Mouse (Mus musculus) midbrain, embryonic 14.5 days (tissue): Measurements from ENCODE around the gene Lefty2. TPM values are rescaled to one million over a fixed set of nuclear protein-coding genes. Genes with fewer than 3 reads are reported as not detected.

Experiments used
- ATAC-seq: fragments of 200-750 bp; cut with Nextera tagmentation; 2 replicates; pipeline ENCODE4 v1.8.0; 2017; ENCODE audit warnings: moderate number of reproducible peaks, moderate library complexity; ENCODE audit not compliant: low FRiP score, low TSS enrichment
- DNase-seq: peaks from one replicate; pipeline ENCODE4 v3.0.0-alpha.2; 2015
- H3K27ac ChIP-seq: fragments of 300-500 bp; sonication (generic); replicated peaks from 2 replicates; pipeline ENCODE4 v1.5.1; 2014; ENCODE audit warnings: mild to moderate bottlenecking, low read depth, low read length, moderate library complexity
- H3K27me3 ChIP-seq: fragments of 300-500 bp; sonication (generic); 2 replicates; pipeline ENCODE4 v1.6.1; 2014; ENCODE audit warnings: low read length, control low read depth, mixed read lengths; ENCODE audit not compliant: control insufficient read depth, insufficient read depth
- H3K36me3 ChIP-seq: fragments of 300-500 bp; sonication (generic); 2 replicates; pipeline ENCODE4 v1.6.1; 2014; ENCODE audit warnings: low read length, control low read depth; ENCODE audit not compliant: control insufficient read depth, insufficient read depth
- H3K4me1 ChIP-seq: fragments of 300-500 bp; sonication (generic); 2 replicates; pipeline ENCODE4 v1.6.1; 2014; ENCODE audit warnings: mild to moderate bottlenecking, antibody characterized with exemption, low read length, control low read depth; ENCODE audit not compliant: control insufficient read depth, insufficient read depth
- H3K4me2 ChIP-seq: fragments of 300-500 bp; sonication (generic); 2 replicates; pipeline ENCODE4 v1.6.1; 2014; ENCODE audit warnings: mild to moderate bottlenecking, low read length, moderate library complexity
- H3K4me3 ChIP-seq: fragments of 300-500 bp; sonication (generic); replicated peaks from 2 replicates; pipeline ENCODE4 v1.5.1; 2014; ENCODE audit warnings: low read depth, low read length
- H3K9ac ChIP-seq: fragments of 300-500 bp; sonication (generic); replicated peaks from 2 replicates; pipeline ENCODE4 v1.6.1; 2014; ENCODE audit warnings: mild to moderate bottlenecking, low read length, moderate library complexity
- H3K9me3 ChIP-seq: fragments of 300-500 bp; sonication (generic); 2 replicates; pipeline ENCODE4 v1.6.1; 2016; ENCODE audit warnings: low read length, control low read depth, mixed read lengths; ENCODE audit not compliant: control insufficient read depth
- WGBS: fragments of 180-500 bp; shearing (Covaris S2); extraction: QIAGEN DNeasy Blood & Tissue Kit; methylation state at CpG from one replicate; pipeline ENCODE4 v1.1.7; 2014; 5-methylcytosine and 5-hydroxymethylcytosine counted together
- polyA plus RNA-seq: library from polyadenylated mRNA; unstranded; fragments of >200 nt; fragmentation: Nextera tagmentation; extraction: Ambion mirVana; gene quantifications from 2 replicates; pipeline ENCODE4 v1.2.1, GENCODE M21; 2014

Gene Lefty2
- polyA plus RNA-seq, 1 experiment from 2014 or later = 2.0 TPM

DNA sequence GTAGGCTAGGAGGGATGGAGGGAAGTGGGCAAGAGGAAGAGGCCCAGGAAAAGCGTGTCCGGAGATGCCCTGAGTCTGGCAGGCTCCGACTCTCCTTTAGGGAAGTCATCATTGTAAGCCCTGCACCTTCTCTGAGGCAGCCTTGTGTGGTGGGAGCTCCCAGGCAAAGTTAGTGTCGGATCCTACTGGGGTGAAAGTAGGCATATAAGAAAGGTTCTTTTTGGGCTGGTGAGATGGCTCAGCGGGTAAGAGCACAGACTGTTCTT is 11.8 kb downstream of the Lefty2 start:
- Histone ChIP-seq H3K4me3 (peak overlapping the region; percentile 85), H3K4me2 (peak overlapping the region; percentile 94)
- WGBS = 4% methylated on average over 5 of the region's 5 CpGs

GRCm38 (mm10) chr1:180905307-180905706 is 12.4 kb downstream of the Lefty2 start:
- 65% methylated on average over 6 of the region's 6 CpGs for WGBS
- H3K9ac ChIP-seq = peak overlapping the region; percentile 94
- H3K4me3 ChIP-seq = peak overlapping the region; percentile 85
- peak overlapping the region; percentile 94 for H3K4me2 ChIP-seq
- peaks cover 27% of the 10 kb centered on the region for H3K36me3 ChIP-seq
- H3K9me3 ChIP-seq = no peaks in the 10 kb centered on the region
- no peaks in the 10 kb centered on the region for H3K27me3 ChIP-seq
- peaks cover 6% of the 10 kb centered on the region for H3K4me1 ChIP-seq
- no peak overlapping the region for H3K27ac ChIP-seq
- no peak for DNase-seq
- ATAC-seq = no peak

More for the DNA sequence above, 11.8 kb downstream of the Lefty2 start:
- DNase-seq = no peak
- no peak for ATAC-seq
- H3K27me3 ChIP-seq = no peaks in the 10 kb centered on the region
- peaks cover 27% of the 10 kb centered on the region for H3K36me3 ChIP-seq
- peak overlapping the region; percentile 94 for H3K9ac ChIP-seq
- peak overlapping the region; percentile 87; the same call in 1 of the 2 replicates for H3K27ac ChIP-seq
- H3K9me3 ChIP-seq = no peaks in the 10 kb centered on the region
- H3K4me1 ChIP-seq = peaks cover 6% of the 10 kb centered on the region

GRCm38 (mm10) chr1:180905876-180906275 is 13.0 kb downstream of the Lefty2 start:
- Histone ChIP-seq H3K27ac (no peak overlapping the region), H3K4me3 (no peak overlapping the region), H3K9ac (peak overlapping the region; percentile 94; the same call in 1 of the 2 replicates), H3K9me3 (no peaks in the 10 kb centered on the region), H3K27me3 (no peaks in the 10 kb centered on the region), H3K4me1 (peaks cover 6% of the 10 kb centered on the region), H3K36me3 (peaks cover 27% of the 10 kb centered on the region), H3K4me2 (peak overlapping the region; percentile 94; the same call in 1 of the 2 replicates)
- ATAC-seq (no peak), DNase-seq (no peak)
- WGBS = 96% methylated on average over 17 of the region's 17 CpGs

- Histone ChIP-seq H3K27ac (no peak overlapping the region), H3K36me3 (peaks cover 27% of the 10 kb centered on the region), H3K9me3 (no peaks in the 10 kb centered on the region), H3K4me3 (no peak overlapping the region), H3K9ac (no peak overlapping the region), H3K4me2 (no peak overlapping the region), H3K27me3 (no peaks in the 10 kb centered on the region), H3K4me1 (peaks cover 6% of the 10 kb centered on the region)
- ATAC-seq = no peak
- DNase-seq = no peak
- 93% methylated on average over 24 of the region's 24 CpGs for WGBS
Measured at GRCm38 (mm10) chr1:180906461-180907147, 13.7 kb downstream of the Lefty2 start.

- Histone ChIP-seq H3K4me1 (no peaks in the 10 kb centered on the region), H3K9ac (no peak overlapping the region), H3K27me3 (no peaks in the 10 kb centered on the region), H3K27ac (no peak overlapping the region), H3K36me3 (peaks cover 23% of the 10 kb centered on the region), H3K4me3 (no peak overlapping the region), H3K9me3 (no peaks in the 10 kb centered on the region), H3K4me2 (no peak overlapping the region)
- 51% methylated on average over 8 of the region's 8 CpGs for WGBS
- DNase-seq (peak; percentile 48), ATAC-seq (no peak)
Measured at GRCm38 (mm10) chr1:180911138-180911537, 18.2 kb downstream of the Lefty2 start.

- WGBS = 70% methylated on average over 20 of the region's 20 CpGs
- ATAC-seq = no peak
Measured at GRCm38 (mm10) chr1:180911653-180912287, 18.9 kb downstream of the Lefty2 start.

DNA sequence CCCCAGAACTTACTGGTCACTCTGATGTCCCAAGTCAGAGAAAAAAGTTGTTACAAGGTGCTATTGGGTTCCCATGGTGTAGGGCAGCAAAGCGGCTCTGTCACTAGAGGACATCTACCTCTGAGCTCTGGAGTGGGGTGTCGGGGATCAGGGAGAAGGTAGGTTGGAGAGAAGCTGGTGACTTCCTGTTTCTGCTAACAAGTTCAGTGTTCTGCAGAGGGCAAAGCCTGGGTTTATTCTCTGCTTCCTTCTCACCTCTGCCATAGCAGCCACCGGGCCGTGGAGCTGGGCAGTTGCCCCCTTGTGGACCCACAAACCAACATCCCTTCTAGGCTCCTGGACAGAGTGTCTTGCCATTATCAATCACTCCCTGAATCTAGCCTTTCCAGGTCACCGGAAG is 19.9 kb downstream of the Lefty2 start:
- Histone ChIP-seq H3K4me2 (no peak overlapping the region), H3K27ac (no peak overlapping the region), H3K4me3 (no peak overlapping the region), H3K9ac (no peak overlapping the region), H3K4me1 (no peaks in the 10 kb centered on the region), H3K27me3 (no peaks in the 10 kb centered on the region), H3K36me3 (peaks cover 7% of the 10 kb centered on the region), H3K9me3 (no peaks in the 10 kb centered on the region)
- ATAC-seq (no peak), DNase-seq (no peak)
- 87% methylated on average over 5 of the region's 5 CpGs for WGBS

More at GRCm38 (mm10) chr1:180911653-180912287, 18.9 kb downstream of the Lefty2 start:
- Histone ChIP-seq H3K36me3 (peaks cover 17% of the 10 kb centered on the region), H3K4me3 (no peak overlapping the region), H3K4me2 (no peak overlapping the region), H3K4me1 (no peaks in the 10 kb centered on the region), H3K27me3 (no peaks in the 10 kb centered on the region), H3K9me3 (no peaks in the 10 kb centered on the region), H3K27ac (no peak overlapping the region), H3K9ac (no peak overlapping the region)
- no peak for DNase-seq

GRCm38 (mm10) chr1:180913797-180914196 is 20.9 kb downstream of the Lefty2 start:
- DNase-seq (no peak), ATAC-seq (no peak)
- no peak overlapping the region for H3K4me3 ChIP-seq
- H3K4me2 ChIP-seq = no peak overlapping the region
- H3K9me3 ChIP-seq = no peaks in the 10 kb centered on the region
- H3K4me1 ChIP-seq = no peaks in the 10 kb centered on the region
- 72% methylated on average over 4 of the region's 4 CpGs for WGBS
- no peak overlapping the region for H3K27ac ChIP-seq
- H3K9ac ChIP-seq = no peak overlapping the region
- no peaks in the 10 kb centered on the region for H3K36me3 ChIP-seq
- no peaks in the 10 kb centered on the region for H3K27me3 ChIP-seq

DNA sequence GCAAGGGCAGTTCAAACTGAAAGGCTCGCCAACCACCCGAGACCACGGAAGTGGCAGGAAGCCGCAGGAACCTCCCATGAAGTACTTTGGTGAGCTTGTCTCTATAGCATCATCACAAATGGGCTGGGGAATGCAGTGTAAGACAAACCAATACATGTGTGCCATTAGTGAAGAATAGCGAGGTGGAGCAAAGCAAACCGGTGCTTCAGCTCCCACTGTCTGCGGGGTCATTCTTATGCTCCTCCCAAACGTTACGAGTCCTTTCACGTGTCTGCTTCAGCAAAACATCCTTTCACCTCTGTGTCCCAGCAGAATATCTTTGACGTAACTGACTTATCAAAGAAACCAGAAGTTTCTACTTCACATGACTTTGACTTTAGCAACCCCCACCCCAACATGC is 23.5 kb downstream of the Lefty2 start:
- Histone ChIP-seq H3K9me3 (no peaks in the 10 kb centered on the region), H3K27ac (no peak overlapping the region), H3K4me2 (no peak overlapping the region), H3K36me3 (no peaks in the 10 kb centered on the region), H3K4me1 (no peaks in the 10 kb centered on the region), H3K27me3 (no peaks in the 10 kb centered on the region), H3K4me3 (no peak overlapping the region), H3K9ac (no peak overlapping the region)
- no peak for ATAC-seq
- WGBS = 89% methylated on average over 11 of the region's 11 CpGs
- no peak for DNase-seq
